Mouse (Mus musculus): ENCODE results near the gene Tmsb4x. TPM values are rescaled to one million over a fixed set of nuclear protein-coding genes. Genes with fewer than 3 reads are reported as not detected.

Gene Tmsb4x
- 5,801 and 6,146 TPM in 2 replicates for polyA plus RNA-seq (2014; fragmentation: Nextera tagmentation; extraction: Ambion mirVana)

DNA sequence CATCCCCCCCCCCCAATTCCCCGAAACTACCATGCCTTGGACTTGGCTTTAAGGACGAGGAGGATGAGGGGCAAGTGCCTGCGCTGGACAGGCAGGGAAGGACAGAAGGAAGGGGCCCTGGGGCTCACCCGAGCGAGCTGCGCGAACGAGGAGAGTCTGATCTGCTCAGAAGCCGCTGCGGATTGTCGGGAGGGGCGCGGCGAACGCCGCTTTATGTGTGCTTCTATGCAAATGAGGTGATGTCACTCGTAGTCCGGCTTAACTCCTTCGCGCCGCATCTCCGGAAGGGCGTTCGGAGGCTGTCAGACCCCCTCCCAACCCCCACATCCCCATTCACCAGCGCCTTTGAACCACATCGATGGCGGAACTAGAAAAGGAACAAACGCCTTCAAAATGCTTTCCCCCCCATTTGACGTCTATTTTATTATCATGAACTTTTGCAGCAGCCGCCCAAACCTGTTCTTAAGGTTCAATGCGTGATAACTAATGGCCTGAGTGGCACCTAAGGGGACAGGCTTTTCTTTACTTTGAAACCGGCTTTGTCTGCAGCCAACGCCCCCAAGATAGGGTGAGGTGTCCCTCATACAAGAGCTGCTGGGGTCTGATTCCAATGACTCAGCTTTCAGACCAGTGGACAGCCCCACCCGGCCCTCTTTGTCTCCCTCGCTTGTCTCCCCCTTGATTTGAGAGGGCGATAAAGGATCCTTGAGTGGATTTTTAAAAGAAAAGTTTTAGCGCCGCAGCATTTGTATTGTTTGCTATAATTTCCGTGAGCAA lies at the start of gene Tmsb4x:
Gene Tmsb4x (minus strand): TSS at position 338 of the 777 bp plus-strand sequence.
- H3K36me3 ChIP-seq (ENCODE audit: control insufficient read depth, insufficient read depth, low read length), result no peaks in the 10 kb centered on the region
- peak; percentile 98 for DNase-seq (ENCODE audit: low spot score, missing footprints)
- peak within 1 kb of the TSS; percentile 84 for H3K27ac ChIP-seq (ENCODE audit: low read depth, low read length)
- H3K9me3 ChIP-seq (ENCODE audit: control insufficient read depth, low read length), result no peaks in the 10 kb centered on the region
- peak within 1 kb of the TSS; percentile 42 for H3K4me2 ChIP-seq
- H3K4me3 ChIP-seq (ENCODE audit: low read depth, low read length), result peak within 1 kb of the TSS; percentile 55
- H3K27me3 ChIP-seq (ENCODE audit: control insufficient read depth, insufficient read depth, low read length), result peaks cover 7% of the 10 kb centered on the region
- H3K4me1 ChIP-seq (ENCODE audit: control insufficient read depth, insufficient read depth, low read length), result peaks cover 8% of the 10 kb centered on the region
- ATAC-seq (ENCODE audit: low FRiP score), result peak; percentile 89
- WGBS, result 22% methylated on average over 39 of the region's 39 CpGs
- H3K9ac ChIP-seq (ENCODE audit: low read length), result peak within 1 kb of the TSS; percentile 86

DNA sequence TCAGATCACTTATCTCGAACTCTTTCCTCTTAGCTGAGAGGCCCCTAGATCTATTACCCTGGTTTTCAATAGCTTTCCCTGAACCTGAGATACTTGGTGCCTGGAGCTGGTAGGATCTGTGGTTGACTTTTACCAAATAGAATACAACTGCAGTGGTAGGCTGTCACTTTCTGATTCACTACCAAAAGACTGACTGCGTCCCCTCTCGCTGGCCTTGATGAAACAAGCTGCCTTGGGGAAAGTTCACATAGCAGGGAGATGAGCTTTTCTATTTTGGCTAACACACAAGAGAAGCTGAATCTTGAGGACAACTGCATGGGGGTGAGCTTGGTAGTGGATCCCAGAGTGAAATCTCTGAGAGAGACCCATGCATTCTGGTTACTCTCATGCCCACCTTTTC lies 32.6 kb upstream of the Tmsb4x start:
- no peak for ATAC-seq (ENCODE audit: low FRiP score)
- DNase-seq (ENCODE audit: low spot score, missing footprints), result no peak
- 93% methylated on average over 3 of the region's 3 CpGs for WGBS
- no peak overlapping the region for H3K9ac ChIP-seq (ENCODE audit: low read length)
- no peak overlapping the region for H3K4me2 ChIP-seq
- H3K36me3 ChIP-seq (ENCODE audit: control insufficient read depth, insufficient read depth, low read length), result no peaks in the 10 kb centered on the region
- H3K27ac ChIP-seq (ENCODE audit: low read depth, low read length), result no peak overlapping the region
- H3K4me3 ChIP-seq (ENCODE audit: low read depth, low read length), result no peak overlapping the region
- no peaks in the 10 kb centered on the region for H3K9me3 ChIP-seq (ENCODE audit: control insufficient read depth, low read length)
- no peaks in the 10 kb centered on the region for H3K4me1 ChIP-seq (ENCODE audit: control insufficient read depth, insufficient read depth, low read length)
- no peaks in the 10 kb centered on the region; the same call in 1 of the 2 replicates for H3K27me3 ChIP-seq (ENCODE audit: control insufficient read depth, insufficient read depth, low read length)

DNA sequence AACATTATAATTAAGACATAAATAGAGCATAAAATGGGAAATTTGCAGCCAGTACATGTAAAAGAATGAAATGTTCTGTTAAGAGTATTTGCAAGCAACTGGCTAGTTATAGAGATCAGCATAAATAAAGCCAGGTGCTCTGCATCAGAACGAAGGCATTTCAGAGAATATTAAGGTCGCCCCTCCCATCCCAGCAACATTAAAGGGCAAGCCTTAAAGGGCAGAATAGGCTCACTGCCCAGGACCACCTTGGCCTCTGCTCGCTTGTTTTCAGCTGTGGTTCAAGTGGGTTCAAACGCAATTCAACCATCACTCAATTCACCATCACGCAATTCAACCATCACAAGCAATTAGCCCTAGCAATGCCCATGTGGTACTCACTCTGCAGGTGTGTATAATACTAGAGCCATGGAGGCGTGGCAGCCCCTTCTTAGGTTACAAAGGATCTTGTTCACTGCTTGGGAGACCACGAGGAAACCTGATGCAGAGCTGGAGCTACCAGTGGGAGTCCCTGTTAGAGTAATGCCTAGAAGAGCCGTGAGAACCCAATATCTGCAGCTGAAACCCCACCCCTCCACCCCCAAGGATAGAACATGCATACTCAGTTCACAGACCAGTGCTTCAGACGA lies 30.3 kb upstream of the Tmsb4x start:
- peaks cover 2% of the 10 kb centered on the region for H3K27me3 ChIP-seq (ENCODE audit: control insufficient read depth, insufficient read depth, low read length)
- 67% methylated on average over 9 of the region's 9 CpGs for WGBS

DNA sequence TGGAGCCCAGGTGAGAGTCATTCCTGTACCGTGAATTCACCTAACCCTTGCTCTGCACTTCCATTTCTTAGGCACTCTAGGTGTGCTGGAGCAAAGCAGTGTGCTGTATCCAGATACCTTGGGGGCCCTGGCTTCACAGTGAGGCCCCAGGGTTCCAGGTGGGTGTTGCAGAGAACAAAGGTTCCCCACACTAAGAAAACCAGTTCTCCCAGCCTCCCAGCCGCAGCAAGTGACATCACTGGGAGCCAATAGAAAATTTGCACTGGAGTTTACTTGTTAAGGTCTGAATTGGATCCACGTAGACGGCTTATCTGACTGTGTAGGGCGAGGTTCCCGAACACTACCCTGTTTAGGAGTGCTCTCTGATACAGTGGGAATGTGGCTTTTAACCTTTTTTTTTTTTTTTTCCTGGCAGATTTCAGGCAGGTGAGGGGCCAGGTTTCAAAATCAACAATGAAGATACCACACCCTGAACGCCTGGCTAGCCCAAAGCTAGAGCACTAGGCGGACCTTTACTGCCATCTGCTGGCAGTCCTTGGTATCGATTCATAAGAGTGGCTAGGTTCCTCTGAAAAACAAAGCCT lies 24.1 kb upstream of the Tmsb4x start:
- Histone ChIP-seq H3K27ac (ENCODE audit: low read depth, low read length) (no peak overlapping the region), H3K9ac (ENCODE audit: low read length) (no peak overlapping the region), H3K36me3 (ENCODE audit: control insufficient read depth, insufficient read depth, low read length) (no peaks in the 10 kb centered on the region), H3K4me1 (ENCODE audit: control insufficient read depth, insufficient read depth, low read length) (no peaks in the 10 kb centered on the region), H3K4me3 (ENCODE audit: low read depth, low read length) (no peak overlapping the region), H3K27me3 (ENCODE audit: control insufficient read depth, insufficient read depth, low read length) (peaks cover 2% of the 10 kb centered on the region; the same call in 1 of the 2 replicates), H3K4me2 (no peak overlapping the region), H3K9me3 (ENCODE audit: control insufficient read depth, low read length) (no peaks in the 10 kb centered on the region)
- DNase-seq (ENCODE audit: low spot score, missing footprints) (peak; percentile 96), ATAC-seq (ENCODE audit: low FRiP score) (peak; percentile 73; the same call in 1 of the 2 replicates)
- 35% methylated on average over 9 of the region's 9 CpGs for WGBS

More for the DNA sequence above, 30.3 kb upstream of the Tmsb4x start:
- Histone ChIP-seq H3K9ac (ENCODE audit: low read length) (no peak overlapping the region), H3K27ac (ENCODE audit: low read depth, low read length) (no peak overlapping the region), H3K36me3 (ENCODE audit: control insufficient read depth, insufficient read depth, low read length) (no peaks in the 10 kb centered on the region), H3K4me2 (no peak overlapping the region), H3K4me1 (ENCODE audit: control insufficient read depth, insufficient read depth, low read length) (no peaks in the 10 kb centered on the region), H3K4me3 (ENCODE audit: low read depth, low read length) (no peak overlapping the region), H3K9me3 (ENCODE audit: control insufficient read depth, low read length) (no peaks in the 10 kb centered on the region)
- DNase-seq (ENCODE audit: low spot score, missing footprints), result no peak
- ATAC-seq (ENCODE audit: low FRiP score), result no peak

DNA sequence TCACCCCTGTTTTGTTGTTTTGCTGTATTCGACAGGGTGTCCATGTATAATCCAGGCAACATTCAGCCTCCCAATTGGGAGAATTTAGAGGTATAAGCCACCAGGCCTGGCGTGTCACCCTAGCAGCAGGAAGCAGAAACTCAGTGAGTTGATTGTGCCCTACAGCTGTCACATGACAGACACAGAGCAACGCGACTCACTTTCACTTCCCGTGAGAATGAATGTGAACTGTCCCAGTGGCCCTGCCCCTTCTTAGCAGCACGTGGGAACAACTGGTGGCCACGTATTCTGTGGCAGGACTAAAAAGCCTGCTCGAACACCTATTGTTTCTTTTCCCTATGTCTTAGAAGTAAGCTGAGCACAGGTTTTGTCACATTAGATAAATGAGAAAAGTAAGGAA lies 22.0 kb upstream of the Tmsb4x start:
- H3K4me1 ChIP-seq (ENCODE audit: control insufficient read depth, insufficient read depth, low read length), result no peaks in the 10 kb centered on the region
- no peaks in the 10 kb centered on the region for H3K9me3 ChIP-seq (ENCODE audit: control insufficient read depth, low read length)
- ATAC-seq (ENCODE audit: low FRiP score) (no peak), DNase-seq (ENCODE audit: low spot score, missing footprints) (no peak)
- WGBS, result 67% methylated on average over 8 of the region's 8 CpGs
- no peak overlapping the region for H3K4me2 ChIP-seq
- no peaks in the 10 kb centered on the region for H3K36me3 ChIP-seq (ENCODE audit: control insufficient read depth, insufficient read depth, low read length)
- H3K27ac ChIP-seq (ENCODE audit: low read depth, low read length), result no peak overlapping the region
- H3K9ac ChIP-seq (ENCODE audit: low read length), result no peak overlapping the region
- H3K4me3 ChIP-seq (ENCODE audit: low read depth, low read length), result no peak overlapping the region
- peaks cover 2% of the 10 kb centered on the region; the same call in 1 of the 2 replicates for H3K27me3 ChIP-seq (ENCODE audit: control insufficient read depth, insufficient read depth, low read length)

DNA sequence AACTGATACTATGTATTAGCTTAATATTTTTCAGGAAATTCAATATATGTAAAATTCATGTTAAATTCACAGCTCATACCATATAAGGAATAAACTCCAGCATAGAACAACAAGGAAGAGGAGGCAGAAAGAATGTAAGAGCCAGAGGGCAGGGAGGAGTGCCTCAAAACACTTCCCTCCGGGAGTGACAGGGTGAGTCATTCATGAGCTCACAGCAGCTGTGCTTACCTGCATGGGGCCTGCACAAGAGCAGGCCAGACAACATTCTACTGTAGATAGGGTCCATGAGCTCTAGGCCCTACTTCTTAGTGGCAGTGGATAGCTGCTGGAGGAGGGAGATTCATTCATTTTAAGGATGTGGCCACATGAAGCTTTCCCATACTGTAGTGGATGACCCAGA lies 20.7 kb upstream of the Tmsb4x start:
- ATAC-seq (ENCODE audit: low FRiP score) (no peak), DNase-seq (ENCODE audit: low spot score, missing footprints) (no peak)
- H3K9ac ChIP-seq (ENCODE audit: low read length), result no peak overlapping the region
- WGBS, result 60% methylated on average over 1 of the region's 1 CpGs
- H3K9me3 ChIP-seq (ENCODE audit: control insufficient read depth, low read length), result no peaks in the 10 kb centered on the region
- no peak overlapping the region for H3K4me3 ChIP-seq (ENCODE audit: low read depth, low read length)
- no peak overlapping the region for H3K27ac ChIP-seq (ENCODE audit: low read depth, low read length)
- no peaks in the 10 kb centered on the region for H3K36me3 ChIP-seq (ENCODE audit: control insufficient read depth, insufficient read depth, low read length)
- H3K4me1 ChIP-seq (ENCODE audit: control insufficient read depth, insufficient read depth, low read length), result no peaks in the 10 kb centered on the region
- no peak overlapping the region for H3K4me2 ChIP-seq
- H3K27me3 ChIP-seq (ENCODE audit: control insufficient read depth, insufficient read depth, low read length), result peaks cover 2% of the 10 kb centered on the region; the same call in 1 of the 2 replicates

DNA sequence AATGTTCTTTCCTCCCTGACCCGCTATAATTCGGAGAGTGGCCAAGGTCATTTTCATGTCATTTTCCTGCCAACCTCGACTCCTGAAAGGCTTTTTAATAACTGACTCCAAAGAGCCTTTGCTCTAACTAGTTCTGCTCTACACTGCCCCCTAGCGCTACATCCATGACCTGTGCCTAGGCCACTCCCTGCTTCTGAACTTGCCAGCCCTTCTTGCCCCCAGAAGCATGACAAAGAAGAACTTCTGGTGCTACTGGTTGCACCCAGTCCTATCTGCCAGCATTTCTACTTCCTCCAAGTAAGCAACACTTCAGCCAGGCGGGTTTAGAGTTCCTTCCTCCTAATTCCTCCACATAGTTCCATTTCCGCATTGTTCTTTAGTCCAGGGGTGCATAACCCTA lies 20.1 kb upstream of the Tmsb4x start:
- Histone ChIP-seq H3K27ac (ENCODE audit: low read depth, low read length) (no peak overlapping the region), H3K36me3 (ENCODE audit: control insufficient read depth, insufficient read depth, low read length) (no peaks in the 10 kb centered on the region), H3K4me1 (ENCODE audit: control insufficient read depth, insufficient read depth, low read length) (no peaks in the 10 kb centered on the region), H3K9me3 (ENCODE audit: control insufficient read depth, low read length) (no peaks in the 10 kb centered on the region), H3K4me3 (ENCODE audit: low read depth, low read length) (no peak overlapping the region), H3K4me2 (no peak overlapping the region), H3K9ac (ENCODE audit: low read length) (no peak overlapping the region), H3K27me3 (ENCODE audit: control insufficient read depth, insufficient read depth, low read length) (no peaks in the 10 kb centered on the region)
- WGBS, result 48% methylated on average over 6 of the region's 6 CpGs
- peak; percentile 86 for DNase-seq (ENCODE audit: low spot score, missing footprints)
- ATAC-seq (ENCODE audit: low FRiP score), result no peak

DNA sequence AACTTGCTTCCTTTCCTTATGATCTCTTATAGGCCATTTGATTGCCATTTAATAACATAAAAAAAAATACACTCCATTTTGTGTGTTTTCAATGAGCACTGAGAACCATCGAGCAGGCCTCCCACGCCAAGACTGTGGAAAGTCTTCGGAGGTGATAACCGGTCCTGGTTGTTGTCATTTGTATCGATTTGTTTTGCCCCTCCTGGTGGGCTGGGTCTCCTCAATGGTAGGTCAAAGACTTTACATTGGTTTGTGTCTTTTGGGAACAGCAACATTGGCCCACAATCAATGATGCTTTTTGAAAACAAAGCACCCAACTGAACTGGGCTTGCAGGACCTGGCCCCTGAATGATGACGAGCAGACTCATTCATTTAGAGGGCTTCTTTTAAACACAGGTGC lies 18.6 kb upstream of the Tmsb4x start:
- no peaks in the 10 kb centered on the region for H3K4me1 ChIP-seq (ENCODE audit: control insufficient read depth, insufficient read depth, low read length)
- no peak overlapping the region for H3K9ac ChIP-seq (ENCODE audit: low read length)
- H3K27me3 ChIP-seq (ENCODE audit: control insufficient read depth, insufficient read depth, low read length), result no peaks in the 10 kb centered on the region
- no peak overlapping the region for H3K4me3 ChIP-seq (ENCODE audit: low read depth, low read length)
- DNase-seq (ENCODE audit: low spot score, missing footprints) (no peak), ATAC-seq (ENCODE audit: low FRiP score) (no peak)
- no peak overlapping the region for H3K4me2 ChIP-seq
- WGBS, result 95% methylated on average over 6 of the region's 6 CpGs
- H3K27ac ChIP-seq (ENCODE audit: low read depth, low read length), result no peak overlapping the region
- H3K36me3 ChIP-seq (ENCODE audit: control insufficient read depth, insufficient read depth, low read length), result no peaks in the 10 kb centered on the region
- H3K9me3 ChIP-seq (ENCODE audit: control insufficient read depth, low read length), result no peaks in the 10 kb centered on the region

DNA sequence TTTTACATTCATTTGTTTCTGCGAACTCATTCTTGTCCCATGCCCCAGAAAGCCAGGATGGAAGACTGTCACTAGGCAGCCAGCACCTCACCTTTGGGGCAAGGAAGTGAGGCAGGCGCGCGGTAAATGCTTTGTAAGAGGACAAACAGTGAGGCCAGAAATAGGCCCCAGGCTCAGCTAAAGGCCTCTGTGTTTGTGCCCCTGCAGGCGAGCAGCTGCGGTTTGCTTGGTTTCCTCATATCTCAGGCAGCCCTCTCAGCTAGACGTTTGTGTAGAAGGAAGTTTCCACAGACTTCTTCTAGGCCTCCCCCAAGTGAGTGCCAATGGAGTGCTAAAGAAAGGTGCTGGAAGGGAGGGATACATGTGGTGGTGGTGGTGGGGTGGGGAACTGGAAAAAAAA lies 18.0 kb upstream of the Tmsb4x start:
- ATAC-seq (ENCODE audit: low FRiP score), result no peak
- DNase-seq (ENCODE audit: low spot score, missing footprints), result no peak
- H3K27me3 ChIP-seq (ENCODE audit: control insufficient read depth, insufficient read depth, low read length), result no peaks in the 10 kb centered on the region
- H3K4me1 ChIP-seq (ENCODE audit: control insufficient read depth, insufficient read depth, low read length), result no peaks in the 10 kb centered on the region
- H3K4me3 ChIP-seq (ENCODE audit: low read depth, low read length), result no peak overlapping the region
- no peak overlapping the region for H3K4me2 ChIP-seq
- H3K36me3 ChIP-seq (ENCODE audit: control insufficient read depth, insufficient read depth, low read length), result no peaks in the 10 kb centered on the region
- H3K27ac ChIP-seq (ENCODE audit: low read depth, low read length), result no peak overlapping the region
- 80% methylated on average over 7 of the region's 7 CpGs for WGBS
- no peak overlapping the region for H3K9ac ChIP-seq (ENCODE audit: low read length)
- no peaks in the 10 kb centered on the region for H3K9me3 ChIP-seq (ENCODE audit: control insufficient read depth, low read length)
